Mouse (Mus musculus): ENCODE data around the gene F2r.

DNA sequence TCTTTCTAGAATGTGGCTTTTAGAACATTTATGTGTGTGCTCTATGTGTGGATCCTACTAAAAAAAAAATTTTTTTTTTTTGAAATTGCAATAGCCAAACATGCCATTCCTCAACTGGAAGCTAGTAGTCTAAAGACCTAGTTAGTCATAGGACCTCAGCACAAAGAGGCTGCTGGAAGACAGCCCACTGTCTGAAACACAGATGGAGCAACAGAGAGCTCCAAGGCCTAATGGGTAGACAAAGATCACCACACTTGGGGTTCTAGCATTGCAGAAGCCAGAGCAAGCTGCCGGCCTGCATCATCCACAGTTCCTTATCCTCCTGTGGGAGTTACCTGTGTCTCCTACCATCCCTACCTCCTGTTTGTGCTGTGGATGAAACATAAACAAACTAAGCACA lies 22.1 kb upstream of the F2r start:
- TF ChIP-seq CTCF (IDR thresholded peaks at IDR 0.05; ENCODE audit: low read depth, low read length) (no peak), GATA1 (IDR thresholded peaks at IDR 0.05; ENCODE audit: borderline replicate concordance, low read length) (no peak), TAL1 (conservative IDR thresholded peaks at IDR 0.05; ENCODE audit: low read depth, low read length) (no peak), GATA2 (IDR thresholded peaks at IDR 0.05; ENCODE audit: borderline replicate concordance, low read depth, low read length) (no peak)
